Mouse (Mus musculus) liver, embryonic 11.5 days (tissue): ENCODE data around the gene Coq5. TPM values are rescaled to one million over a fixed set of nuclear protein-coding genes. Genes with fewer than 3 reads are reported as not detected.
A peak's percentile ranks its signal among the peaks of the same experiment; 100 is the strongest.

ENCODE experiments used
- ATAC-seq: fragments of 200-750 bp; cut with Nextera tagmentation; replicated peaks from 2 replicates; pipeline ENCODE4 v1.8.0; 2017; ENCODE audit warnings: moderate number of reproducible peaks, mild to moderate bottlenecking, moderate TSS enrichment, moderate library complexity; ENCODE audit not compliant: low FRiP score
- DNase-seq: peaks from one replicate; pipeline ENCODE4 v3.0.0-alpha.2; 2017; ENCODE audit warnings: low spot score
- H3K27ac ChIP-seq: fragments of 300-500 bp; sonication (generic); 2 replicates; pipeline ENCODE4 v1.5.1; 2014; ENCODE audit warnings: mild to moderate bottlenecking, low read depth, low read length, control low read depth
- H3K27me3 ChIP-seq: fragments of 300-500 bp; sonication (generic); replicated peaks from 2 replicates; pipeline ENCODE4 v1.6.1; 2014; ENCODE audit warnings: low read length, mixed read lengths; ENCODE audit not compliant: control insufficient read depth, insufficient read depth
- H3K36me3 ChIP-seq: fragments of 300-500 bp; sonication (generic); 2 replicates; pipeline ENCODE4 v1.6.1; 2014; ENCODE audit warnings: mild to moderate bottlenecking, low read length, moderate library complexity, mixed read lengths; ENCODE audit not compliant: control insufficient read depth, insufficient read depth
- H3K4me1 ChIP-seq: fragments of 300-500 bp; sonication (generic); replicated peaks from 2 replicates; pipeline ENCODE4 v1.6.1; 2014; ENCODE audit warnings: low read length, mixed read lengths; ENCODE audit not compliant: control insufficient read depth, insufficient read depth
- H3K4me2 ChIP-seq: fragments of 300-500 bp; sonication (generic); 2 replicates; pipeline ENCODE4 v1.6.1; 2014; ENCODE audit warnings: mild to moderate bottlenecking, control low read depth, moderate library complexity
- H3K4me3 ChIP-seq: fragments of 300-500 bp; sonication (generic); 2 replicates; pipeline ENCODE4 v1.5.1; 2014; ENCODE audit warnings: low read depth, low read length, control low read depth
- H3K9ac ChIP-seq: fragments of 300-500 bp; sonication (generic); 2 replicates; pipeline ENCODE4 v1.6.1; 2014; ENCODE audit warnings: low read depth, low read length, control low read depth
- H3K9me3 ChIP-seq: fragments of 300-500 bp; sonication (generic); 2 replicates; pipeline ENCODE4 v1.6.1; 2016; ENCODE audit warnings: low read length, inconsistent platforms, mixed read lengths; ENCODE audit not compliant: control insufficient read depth
- WGBS: fragments of 180-500 bp; shearing (Covaris S2); extraction: QIAGEN DNeasy Blood & Tissue Kit; methylation state at CpG from one replicate; pipeline ENCODE4 v1.1.7; 2014; 5-methylcytosine and 5-hydroxymethylcytosine counted together
- polyA plus RNA-seq: library from polyadenylated mRNA; unstranded; fragments of >200 nt; fragmentation: Nextera tagmentation; extraction: Ambion mirVana; gene quantifications from 2 replicates; pipeline ENCODE4 v1.2.1, GENCODE M21; 2014

Coq5 gene
- polyA plus RNA-seq, 1 experiment from 2014 or later = 67.9 TPM

- Histone ChIP-seq H3K27me3 (no peaks in the 10 kb centered on the region), H3K9ac (0 out of 2 replicates have a peak overlapping the region, but pooled peaks have one; percentile 12), H3K4me3 (no peak overlapping the region), H3K36me3 (peaks cover 28% of the 10 kb centered on the region), H3K27ac (no peak overlapping the region), H3K4me2 (no peak overlapping the region), H3K9me3 (no peaks in the 10 kb centered on the region), H3K4me1 (peaks cover 38% of the 10 kb centered on the region)
- no peak for ATAC-seq
- 83% methylated on average over 14 of the region's 14 CpGs for WGBS
- DNase-seq = no peak
Measured at GRCm38 (mm10) chr5:115262502-115263291, 16.8 kb upstream of the Coq5 start.

- Histone ChIP-seq H3K9me3 (no peaks in the 10 kb centered on the region), H3K4me2 (peak overlapping the region; percentile 61), H3K36me3 (peaks cover 13% of the 10 kb centered on the region), H3K4me3 (peak overlapping the region; percentile 28; the same call in 1 of the 2 replicates), H3K27me3 (no peaks in the 10 kb centered on the region), H3K9ac (peak overlapping the region; percentile 39), H3K27ac (peak overlapping the region; percentile 77), H3K4me1 (peaks cover 61% of the 10 kb centered on the region)
- 0 out of 2 replicates have a peak, but pooled peaks have one; percentile 23 for ATAC-seq
- no peak for DNase-seq
- WGBS = 81% methylated on average over 5 of the region's 5 CpGs
Measured at GRCm38 (mm10) chr5:115266340-115266739, 13.1 kb upstream of the Coq5 start.

DNA sequence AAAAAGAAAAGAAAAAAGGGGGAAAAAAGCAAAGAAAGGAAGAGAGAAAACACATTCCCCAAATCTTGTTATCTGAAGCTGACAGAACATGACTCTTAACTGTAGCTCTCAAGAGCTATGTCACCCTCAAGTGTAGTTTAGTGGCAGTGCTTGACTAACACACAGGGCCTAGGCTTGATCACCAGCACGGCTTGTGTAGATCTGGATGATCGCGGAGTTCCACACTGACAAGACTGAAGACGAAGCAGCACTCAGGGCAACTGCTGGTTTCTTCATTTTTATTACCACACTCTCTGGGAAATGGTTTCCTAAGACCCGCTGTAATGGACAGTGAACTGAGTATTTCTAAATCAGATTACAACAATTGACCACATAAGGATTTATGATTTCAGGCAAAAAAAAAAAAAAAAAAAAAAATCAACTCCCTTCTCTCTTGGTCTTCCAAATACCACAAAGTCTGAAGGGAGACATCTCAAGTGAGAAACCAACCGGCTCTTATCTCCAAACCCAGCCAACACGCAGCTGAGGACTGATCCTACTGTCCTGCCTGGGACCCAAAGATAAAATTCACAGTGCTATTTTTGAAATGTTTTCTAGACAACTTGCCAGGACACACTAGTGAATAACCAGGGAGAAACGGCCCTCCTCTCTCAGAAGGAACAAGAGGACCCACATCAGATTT lies 12.5 kb upstream of the Coq5 start:
- WGBS = 35% methylated on average over 8 of the region's 8 CpGs
- H3K27ac ChIP-seq = peak overlapping the region; percentile 97
- H3K4me1 ChIP-seq = peaks cover 64% of the 10 kb centered on the region
- peak overlapping the region; percentile 39; the same call in 1 of the 2 replicates for H3K9ac ChIP-seq
- ATAC-seq (peak; percentile 89), DNase-seq (no peak)
- peak overlapping the region; percentile 28 for H3K4me3 ChIP-seq
- no peaks in the 10 kb centered on the region for H3K9me3 ChIP-seq
- peaks cover 13% of the 10 kb centered on the region for H3K36me3 ChIP-seq
- no peaks in the 10 kb centered on the region for H3K27me3 ChIP-seq
- peak overlapping the region; percentile 61 for H3K4me2 ChIP-seq

GRCm38 (mm10) chr5:115267469-115268045 lies 11.9 kb upstream of the Coq5 start:
- 46% methylated on average over 3 of the region's 3 CpGs for WGBS
- Histone ChIP-seq H3K9me3 (no peaks in the 10 kb centered on the region), H3K4me2 (peak overlapping the region; percentile 61), H3K4me1 (peaks cover 64% of the 10 kb centered on the region), H3K27ac (peak overlapping the region; percentile 97), H3K27me3 (no peaks in the 10 kb centered on the region), H3K36me3 (peaks cover 11% of the 10 kb centered on the region), H3K4me3 (peak overlapping the region; percentile 33), H3K9ac (peak overlapping the region; percentile 60; the same call in 1 of the 2 replicates)
- ATAC-seq (no peak; the same call in 1 of the 2 replicates), DNase-seq (no peak)

- DNase-seq = no peak
Measured at GRCm38 (mm10) chr5:115268266-115268665, 11.2 kb upstream of the Coq5 start.

GRCm38 (mm10) chr5:115269969-115270368 lies 9.5 kb upstream of the Coq5 start:
- H3K27ac ChIP-seq = no peak overlapping the region
- no peak overlapping the region for H3K9ac ChIP-seq
- peak overlapping the region; percentile 98 for H3K4me3 ChIP-seq
- peak overlapping the region; percentile 88 for H3K4me2 ChIP-seq
- H3K9me3 ChIP-seq = no peaks in the 10 kb centered on the region
- peaks cover 62% of the 10 kb centered on the region for H3K4me1 ChIP-seq
- ATAC-seq = no peak
- no peaks in the 10 kb centered on the region for H3K27me3 ChIP-seq
- WGBS = 84% methylated on average over 1 of the region's 1 CpGs
- peaks cover 7% of the 10 kb centered on the region; the same call in 1 of the 2 replicates for H3K36me3 ChIP-seq
- DNase-seq = no peak

More at GRCm38 (mm10) chr5:115268266-115268665, 11.2 kb upstream of the Coq5 start:
- peak overlapping the region; percentile 97 for H3K27ac ChIP-seq
- peaks cover 7% of the 10 kb centered on the region; the same call in 1 of the 2 replicates for H3K36me3 ChIP-seq
- ATAC-seq = no peak
- peak overlapping the region; percentile 61 for H3K4me2 ChIP-seq
- no peaks in the 10 kb centered on the region for H3K9me3 ChIP-seq
- H3K27me3 ChIP-seq = no peaks in the 10 kb centered on the region
- H3K9ac ChIP-seq = peak overlapping the region; percentile 30
- H3K4me1 ChIP-seq = peaks cover 62% of the 10 kb centered on the region
- WGBS = 49% methylated on average over 3 of the region's 3 CpGs
- peak overlapping the region; percentile 29; the same call in 1 of the 2 replicates for H3K4me3 ChIP-seq

GRCm38 (mm10) chr5:115271931-115272811 lies 7.3 kb upstream of the Coq5 start:
- H3K9ac ChIP-seq = peak overlapping the region; percentile 96
- H3K9me3 ChIP-seq = no peaks in the 10 kb centered on the region
- H3K4me1 ChIP-seq = peaks cover 46% of the 10 kb centered on the region
- ATAC-seq (peak; percentile 51), DNase-seq (no peak)
- peak overlapping the region; percentile 98 for H3K4me3 ChIP-seq
- peak overlapping the region; percentile 88 for H3K4me2 ChIP-seq
- H3K36me3 ChIP-seq = peaks cover 7% of the 10 kb centered on the region; the same call in 1 of the 2 replicates
- WGBS = under 1% methylated on average over 76 of the region's 77 CpGs
- H3K27ac ChIP-seq = peak overlapping the region; percentile 70
- no peaks in the 10 kb centered on the region for H3K27me3 ChIP-seq
